Mouse (Mus musculus): ENCODE results near the gene Polr2b. TPM values are rescaled to one million over a fixed set of nuclear protein-coding genes. Genes with fewer than 3 reads are reported as not detected.
A peak's percentile ranks its signal among the peaks of the same experiment; 100 is the strongest.

Polr2b gene
- total RNA-seq, 1 experiment from 2014 or later = 120 TPM

DNA sequence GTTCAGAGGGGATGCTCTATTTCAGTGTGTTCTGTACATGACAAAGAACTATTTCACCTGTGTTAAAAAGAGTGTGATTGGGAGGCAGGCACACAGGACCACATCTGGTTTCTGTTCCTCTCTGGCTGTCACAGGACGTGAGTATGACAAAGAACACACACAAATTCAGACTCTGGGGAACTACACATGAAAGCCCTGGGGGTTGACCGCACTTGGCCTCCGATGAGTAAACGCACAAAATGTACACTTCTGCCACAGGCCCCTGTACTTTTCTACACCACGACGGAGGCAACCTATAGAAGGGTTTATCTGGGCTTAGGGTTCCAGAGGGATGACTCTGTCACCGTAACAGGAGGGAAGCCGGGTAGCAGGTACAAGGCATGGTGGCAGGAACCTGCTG, 20.3 kb upstream of the Polr2b start:
- peak; percentile 90 for ATAC-seq (ENCODE audit: extremely low read depth, insufficient number of reproducible peaks, low FRiP score, poor library complexity, severe bottlenecking)

DNA sequence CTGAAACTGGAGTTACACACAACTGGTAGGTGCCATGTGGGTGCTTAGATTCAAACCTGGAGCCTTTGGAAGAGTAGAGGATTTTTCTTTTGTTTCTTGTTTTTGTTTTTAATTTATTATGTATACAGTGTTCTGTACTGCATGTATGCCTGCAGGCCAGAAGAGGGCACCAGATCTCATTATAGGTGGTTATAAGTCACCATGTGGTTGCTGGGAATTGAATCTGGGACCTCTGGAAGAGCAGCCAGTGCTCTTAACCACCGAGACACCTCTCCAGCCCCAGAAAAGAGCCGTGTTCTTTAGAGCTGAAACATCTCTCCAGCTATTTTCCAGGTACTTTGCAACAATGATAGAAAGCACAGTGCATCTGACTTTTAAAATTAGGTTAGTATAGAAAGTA, 19.3 kb upstream of the Polr2b start:
- ATAC-seq (ENCODE audit: extremely low read depth, insufficient number of reproducible peaks, low FRiP score, poor library complexity, severe bottlenecking) = no peak

DNA sequence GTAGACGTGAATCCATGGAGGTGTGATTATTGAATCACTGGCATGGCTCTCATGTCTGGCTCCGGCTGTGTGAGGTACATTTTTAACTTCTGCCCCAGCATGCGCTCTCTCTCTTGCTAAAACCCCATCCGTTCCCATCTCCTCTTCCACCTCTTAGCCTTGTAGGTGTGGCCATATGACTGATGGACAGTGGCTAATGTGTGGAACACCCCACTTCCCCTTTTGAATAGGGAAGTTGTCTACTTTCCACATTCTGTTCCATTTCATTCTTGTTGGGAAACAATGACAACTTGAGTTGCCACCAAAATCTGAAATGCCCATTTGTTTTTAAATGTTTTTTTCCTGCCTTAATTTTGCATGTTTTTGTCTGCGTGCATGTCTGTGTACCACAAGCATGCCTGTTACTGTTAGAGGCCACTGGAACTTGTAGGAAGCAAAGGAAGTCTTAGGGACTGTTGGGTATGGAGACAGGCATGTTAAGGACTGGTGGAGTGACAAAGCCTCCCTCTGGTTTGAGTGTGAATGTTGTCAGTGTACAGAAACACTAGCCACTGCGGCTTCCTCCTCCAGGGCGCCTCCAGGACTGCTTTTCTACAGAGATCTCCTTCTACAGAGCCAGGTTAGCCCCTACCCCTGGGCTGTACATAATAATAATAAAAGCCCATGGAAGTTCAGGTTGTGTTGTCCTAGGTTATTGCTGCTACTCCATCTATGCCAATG, 17.0 kb upstream of the Polr2b start:
- peak; percentile 75 for ATAC-seq (ENCODE audit: extremely low read depth, insufficient number of reproducible peaks, low FRiP score, poor library complexity, severe bottlenecking)

DNA sequence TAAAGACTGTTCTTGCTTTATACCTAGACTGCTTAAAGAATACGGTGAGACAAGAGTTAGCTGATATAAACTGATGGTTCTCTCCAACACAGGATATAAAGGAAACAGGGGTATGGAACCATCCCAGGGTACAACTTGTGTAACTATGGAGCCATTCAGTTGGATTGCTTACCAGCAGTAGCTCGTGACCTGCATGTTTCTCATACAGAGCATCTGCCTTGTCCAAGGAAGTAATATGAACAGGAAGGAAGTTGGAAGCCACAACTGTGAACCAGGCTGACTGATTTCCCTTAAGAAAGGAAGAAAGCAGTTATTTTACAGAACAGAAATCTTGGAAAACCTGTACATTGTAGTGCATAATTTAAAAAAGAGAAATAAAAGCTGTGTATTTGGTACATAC, 10.5 kb upstream of the Polr2b start:
- ATAC-seq (ENCODE audit: extremely low read depth, insufficient number of reproducible peaks, low FRiP score, poor library complexity, severe bottlenecking) = no peak

DNA sequence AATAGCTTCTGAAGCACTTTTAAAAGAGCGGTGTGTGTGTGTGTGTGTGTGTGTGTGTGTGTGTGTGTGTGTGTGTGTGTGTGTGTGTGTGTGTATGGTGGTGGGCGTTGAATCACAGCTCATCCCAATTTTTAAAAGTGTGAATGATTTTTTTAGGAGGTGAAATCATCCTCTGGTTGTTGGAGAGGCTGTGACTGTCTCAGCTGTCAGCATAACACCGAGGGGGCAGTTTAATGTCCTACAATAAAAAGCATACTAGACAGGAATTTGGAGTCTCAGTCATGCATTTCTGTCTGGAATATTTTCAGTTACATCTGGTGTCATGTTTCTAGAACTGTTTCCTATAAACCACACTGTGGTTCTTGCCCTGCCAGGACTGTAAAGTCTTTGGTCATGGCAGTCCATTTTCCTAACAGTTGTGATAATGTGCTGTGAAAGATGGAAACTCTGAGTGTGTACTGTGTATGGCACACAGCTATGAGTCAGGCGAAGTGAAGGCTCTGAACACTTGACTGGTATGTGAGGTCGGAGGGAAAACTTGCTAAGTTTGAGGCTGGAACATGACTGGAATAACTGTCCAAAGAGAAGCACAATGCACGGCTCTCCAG, 8.5 kb upstream of the Polr2b start:
- no peak for ATAC-seq (ENCODE audit: extremely low read depth, insufficient number of reproducible peaks, low FRiP score, poor library complexity, severe bottlenecking)

DNA sequence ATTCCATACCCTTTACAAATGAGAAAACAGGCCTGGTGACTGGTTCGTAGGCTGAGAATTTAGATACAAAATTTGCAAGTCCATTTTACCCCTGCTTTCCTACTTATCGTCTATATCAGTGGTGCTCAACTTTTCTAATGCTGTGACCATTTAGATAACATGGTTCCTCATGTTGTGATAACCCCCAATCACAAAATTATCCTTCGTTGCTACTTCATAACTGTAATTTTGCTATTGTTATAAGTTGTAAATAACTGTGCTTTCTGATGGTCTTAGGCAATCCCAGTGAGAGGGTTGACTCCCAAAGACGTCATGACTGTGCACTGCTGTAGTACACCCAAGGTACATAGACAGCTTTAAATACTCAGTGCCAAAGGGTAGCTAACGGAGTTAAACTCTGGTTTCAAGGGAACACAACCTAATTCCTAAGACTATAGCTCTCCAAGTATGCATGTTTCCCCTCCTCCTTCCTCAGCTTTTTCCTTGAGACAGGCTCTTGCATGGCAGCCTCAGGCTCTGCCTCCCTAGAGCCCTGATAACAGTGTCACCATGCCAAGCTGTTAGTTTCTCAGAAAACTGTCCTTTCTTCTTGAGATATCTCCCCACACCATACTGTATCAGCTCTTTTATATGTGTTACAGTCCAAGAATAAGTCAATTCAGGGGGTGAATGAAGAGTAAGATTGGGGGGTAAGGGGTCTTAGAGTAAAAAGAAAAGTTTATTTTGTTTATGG, 2.0 kb upstream of the Polr2b start:
- no peak for ATAC-seq (ENCODE audit: extremely low read depth, insufficient number of reproducible peaks, low FRiP score, poor library complexity, severe bottlenecking)

DNA sequence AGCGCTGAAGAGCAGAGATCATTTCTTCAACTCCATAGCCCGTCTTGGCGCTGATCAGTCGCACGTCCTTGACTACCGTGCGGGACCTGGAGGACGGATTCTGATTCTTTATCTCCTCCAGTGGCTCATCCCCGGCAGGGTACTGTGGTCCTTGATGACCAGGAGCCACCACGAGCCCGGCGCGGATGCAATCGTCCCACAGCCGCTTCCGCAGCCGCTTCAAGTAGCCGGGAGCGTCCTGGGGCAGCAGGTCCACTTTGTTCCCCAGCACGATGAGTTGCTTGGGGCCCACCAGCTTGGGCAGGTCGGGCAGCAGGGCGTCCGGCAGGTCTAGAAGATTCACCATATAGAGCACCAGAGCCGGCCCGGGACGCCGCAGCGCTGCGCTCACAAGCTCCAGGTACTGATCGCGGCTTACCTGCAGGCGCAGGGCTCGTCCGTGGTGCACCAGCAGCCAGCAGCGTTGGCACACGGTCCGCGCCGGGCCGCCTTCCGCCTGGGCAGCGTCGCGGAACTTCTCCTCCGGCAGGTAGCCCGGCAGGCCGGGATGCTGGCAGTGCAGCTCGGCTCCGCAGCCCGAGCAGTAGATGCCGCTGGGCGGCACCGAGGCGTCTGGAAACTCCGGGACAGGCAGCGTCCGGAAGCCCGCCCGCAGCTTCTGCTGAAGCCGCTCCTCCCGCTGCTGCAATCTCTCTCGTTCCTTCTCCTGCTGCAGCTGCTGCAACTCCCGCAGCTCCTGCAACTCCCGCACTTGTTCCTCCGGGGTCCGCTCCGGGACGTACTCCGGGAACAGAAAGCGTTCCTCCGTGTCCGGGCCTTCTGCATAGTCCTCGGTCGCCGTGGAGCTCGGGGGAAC, 668 bp upstream of the Polr2b start:
- ATAC-seq (ENCODE audit: extremely low read depth, insufficient number of reproducible peaks, low FRiP score, poor library complexity, severe bottlenecking) = 0 out of 2 replicates have a peak, but pooled peaks have one; percentile 4

DNA sequence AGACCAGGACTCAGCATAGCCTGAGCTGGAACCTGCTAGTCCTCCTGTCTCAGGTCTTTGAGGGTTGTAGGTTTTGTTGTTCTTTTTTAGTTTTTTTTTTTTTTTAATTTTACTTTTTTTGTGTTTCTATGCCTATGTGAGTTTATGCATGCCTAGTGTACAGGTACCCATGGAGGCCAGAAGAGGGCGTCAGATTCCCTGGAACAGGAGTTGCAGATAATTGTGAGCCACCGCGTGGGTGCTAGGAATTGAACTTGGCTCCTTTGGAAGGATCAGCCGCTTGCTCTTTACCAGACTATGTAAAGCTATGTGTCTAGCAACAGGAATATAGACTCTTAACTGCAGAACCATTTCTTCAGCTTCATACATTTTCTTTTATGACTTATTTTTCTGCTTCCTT, 4.3 kb downstream of the Polr2b start:
- ATAC-seq (ENCODE audit: extremely low read depth, insufficient number of reproducible peaks, low FRiP score, poor library complexity, severe bottlenecking) = no peak

DNA sequence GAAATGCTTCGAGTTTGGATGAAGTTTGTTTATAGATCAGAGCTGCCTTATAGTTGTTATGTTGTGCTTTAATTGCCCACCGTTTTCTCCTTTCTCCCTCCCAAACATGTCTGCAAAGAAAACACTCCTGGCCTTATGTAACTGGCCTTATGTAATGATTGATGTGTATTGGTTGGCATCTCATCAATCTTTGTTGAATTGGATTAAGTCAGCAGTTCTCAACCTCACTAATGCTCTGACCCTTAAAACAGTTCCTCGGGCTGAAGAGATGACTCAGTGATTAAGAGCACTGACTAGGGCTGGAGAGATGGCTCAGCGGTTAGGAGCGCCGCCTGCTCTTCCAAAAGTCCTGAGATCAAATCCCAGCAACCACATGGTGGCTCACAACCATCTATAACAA, 5.0 kb downstream of the Polr2b start:
- no peak for ATAC-seq (ENCODE audit: extremely low read depth, insufficient number of reproducible peaks, low FRiP score, poor library complexity, severe bottlenecking)

DNA sequence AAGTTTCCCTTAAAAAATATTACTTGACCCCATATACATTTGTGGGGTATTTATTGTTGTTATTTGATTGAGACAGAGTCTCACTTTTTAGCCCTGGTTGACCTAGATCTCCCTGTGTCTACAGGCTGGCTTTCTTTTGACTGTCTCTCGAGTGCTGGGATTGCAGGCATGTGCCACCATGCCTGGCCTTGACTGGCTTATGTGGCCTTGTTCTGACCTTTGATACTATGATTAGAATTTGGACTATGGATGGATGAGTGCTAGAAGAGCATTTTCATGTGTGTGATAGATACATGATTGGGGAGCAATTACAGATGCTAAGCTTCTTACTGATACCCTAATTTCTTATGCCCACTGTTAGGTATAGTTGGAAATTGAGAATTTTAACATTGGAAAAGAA, 15.0 kb downstream of the Polr2b start:
- no peak for ATAC-seq (ENCODE audit: extremely low read depth, insufficient number of reproducible peaks, low FRiP score, poor library complexity, severe bottlenecking)

DNA sequence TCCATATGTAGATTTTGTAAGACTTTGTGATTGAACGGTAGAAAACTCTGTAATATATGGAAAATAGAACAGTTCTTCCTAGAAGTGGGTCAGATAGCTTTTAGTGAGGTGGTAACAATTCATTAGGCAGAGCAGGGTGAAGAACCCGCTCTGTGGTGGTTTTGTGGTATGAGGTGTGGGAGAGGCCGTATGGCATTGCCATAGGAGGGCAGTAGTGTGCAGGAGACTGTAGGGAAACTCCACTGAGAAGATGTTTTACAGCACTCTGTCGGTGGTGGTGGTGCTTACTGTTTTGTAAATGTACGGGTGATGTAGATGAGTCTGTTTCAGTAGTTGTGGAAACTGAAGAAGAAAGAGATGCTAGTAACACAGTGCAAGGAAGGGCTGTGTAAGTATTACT, 20.2 kb downstream of the Polr2b start:
- ATAC-seq (ENCODE audit: extremely low read depth, insufficient number of reproducible peaks, low FRiP score, poor library complexity, severe bottlenecking) = no peak

DNA sequence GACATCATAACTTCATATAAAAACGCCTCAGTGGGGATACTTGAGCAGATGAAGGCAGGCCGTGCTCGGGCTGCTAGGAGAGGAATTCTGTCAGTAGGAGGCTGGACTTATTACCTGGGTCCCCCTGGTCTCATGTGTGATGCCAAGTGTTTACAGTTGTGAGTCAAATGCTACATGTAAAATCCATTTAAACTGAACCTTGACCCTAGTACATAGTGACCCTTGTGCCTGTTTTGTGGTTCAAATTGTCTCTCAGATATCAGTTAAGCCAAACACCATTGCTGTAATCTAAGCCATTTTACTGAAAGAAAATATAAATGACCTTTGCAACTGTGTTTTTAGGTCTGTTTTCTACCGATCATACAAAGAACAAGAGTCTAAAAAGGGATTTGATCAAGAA, 30.1 kb downstream of the Polr2b start:
- no peak for ATAC-seq (ENCODE audit: extremely low read depth, insufficient number of reproducible peaks, low FRiP score, poor library complexity, severe bottlenecking)

DNA sequence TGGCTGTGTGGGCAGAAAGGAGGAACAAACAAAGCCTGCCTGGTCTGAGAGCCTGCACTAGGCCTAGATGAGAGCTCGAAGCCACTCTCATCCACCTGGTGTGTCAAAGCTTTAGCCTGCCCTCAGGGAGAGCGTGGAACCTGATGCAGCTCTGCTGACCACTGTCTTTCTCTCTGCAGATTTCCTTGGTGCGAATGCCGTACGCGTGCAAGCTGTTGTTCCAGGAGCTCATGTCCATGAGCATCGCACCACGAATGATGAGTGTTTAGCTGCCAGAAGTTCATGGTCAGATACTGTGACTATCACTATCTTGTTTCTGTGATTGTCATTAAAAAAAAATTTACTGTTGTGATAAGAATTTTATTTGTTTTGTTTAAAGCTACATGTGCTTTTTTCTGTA, 39.0 kb downstream of the Polr2b start:
- no peak for ATAC-seq (ENCODE audit: extremely low read depth, insufficient number of reproducible peaks, low FRiP score, poor library complexity, severe bottlenecking)

DNA sequence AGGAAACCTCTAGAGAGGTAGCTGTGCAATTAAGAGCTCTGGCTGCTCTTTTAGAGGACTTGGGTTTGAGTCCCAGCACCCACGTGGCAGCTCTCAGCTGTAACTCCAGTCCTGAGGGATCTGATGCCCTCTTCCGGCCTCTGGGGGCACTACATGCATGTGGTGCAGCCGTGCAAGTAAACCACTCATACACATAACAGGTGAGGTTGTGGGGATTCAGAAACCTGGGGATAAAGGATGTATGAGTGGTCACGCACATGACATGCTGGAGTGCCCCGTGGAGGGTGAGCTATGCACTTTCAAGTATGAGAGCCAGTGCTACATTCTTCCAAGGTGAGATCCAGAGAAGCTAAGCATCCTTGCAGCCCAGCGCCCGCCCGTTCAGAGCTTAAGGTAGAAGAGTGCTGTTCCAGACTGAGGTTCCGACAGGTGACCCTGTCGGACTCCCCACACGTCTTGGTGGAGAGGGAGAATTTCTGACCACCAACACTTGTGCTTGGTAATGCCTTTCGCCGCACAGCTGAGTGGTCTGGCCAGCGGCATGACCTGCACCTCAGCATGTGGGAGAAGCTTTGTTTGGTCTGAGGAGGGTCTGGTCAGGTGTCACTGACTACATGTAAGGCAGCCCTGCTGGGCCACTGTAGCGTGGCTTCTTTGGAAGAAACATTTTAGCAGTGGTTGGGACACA, 40.2 kb downstream of the Polr2b start:
- ATAC-seq (ENCODE audit: extremely low read depth, insufficient number of reproducible peaks, low FRiP score, poor library complexity, severe bottlenecking) = no peak

DNA sequence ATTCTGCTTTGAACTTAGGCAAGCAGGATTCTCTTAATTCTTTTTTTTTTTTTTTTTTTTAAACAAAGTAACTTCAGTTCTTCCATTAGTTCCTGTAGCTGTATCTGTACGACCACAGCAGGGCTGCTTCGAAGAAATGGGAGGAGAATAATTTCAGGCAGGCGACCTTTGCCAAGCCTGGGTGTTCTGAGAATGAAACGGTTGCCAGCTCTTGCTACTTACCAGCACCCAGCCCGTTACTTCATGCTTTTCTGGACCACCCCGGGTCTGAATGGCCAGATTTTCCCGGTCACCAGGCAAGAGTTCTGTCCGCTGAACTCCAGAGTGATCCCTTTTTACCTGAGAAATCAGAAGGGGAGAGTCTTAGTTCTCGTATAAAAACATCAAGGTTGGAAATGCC, 41.7 kb downstream of the Polr2b start:
- ATAC-seq (ENCODE audit: extremely low read depth, insufficient number of reproducible peaks, low FRiP score, poor library complexity, severe bottlenecking) = no peak

DNA sequence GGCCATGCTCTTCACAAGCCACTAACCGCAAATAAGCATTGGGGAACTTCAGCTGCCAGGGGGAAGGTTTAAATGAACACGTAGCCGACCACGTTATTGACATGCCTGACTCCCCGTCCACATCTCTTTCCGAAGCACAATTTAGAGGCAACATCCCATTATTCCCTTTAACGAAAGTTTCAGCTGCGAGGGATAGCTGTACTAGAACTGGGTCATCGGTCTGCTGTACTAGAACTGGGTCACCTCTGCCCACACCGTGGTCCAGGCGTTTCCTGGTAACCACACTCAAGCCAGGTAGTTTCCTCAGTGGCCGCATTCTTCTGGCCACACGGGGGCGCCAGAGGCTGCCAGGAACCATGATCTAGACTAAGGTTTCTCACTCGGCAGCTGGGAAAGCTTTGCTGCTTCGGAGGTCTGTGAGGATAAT, 44.4 kb downstream of the Polr2b start:
- ATAC-seq (ENCODE audit: extremely low read depth, insufficient number of reproducible peaks, low FRiP score, poor library complexity, severe bottlenecking) = peak; percentile 75

DNA sequence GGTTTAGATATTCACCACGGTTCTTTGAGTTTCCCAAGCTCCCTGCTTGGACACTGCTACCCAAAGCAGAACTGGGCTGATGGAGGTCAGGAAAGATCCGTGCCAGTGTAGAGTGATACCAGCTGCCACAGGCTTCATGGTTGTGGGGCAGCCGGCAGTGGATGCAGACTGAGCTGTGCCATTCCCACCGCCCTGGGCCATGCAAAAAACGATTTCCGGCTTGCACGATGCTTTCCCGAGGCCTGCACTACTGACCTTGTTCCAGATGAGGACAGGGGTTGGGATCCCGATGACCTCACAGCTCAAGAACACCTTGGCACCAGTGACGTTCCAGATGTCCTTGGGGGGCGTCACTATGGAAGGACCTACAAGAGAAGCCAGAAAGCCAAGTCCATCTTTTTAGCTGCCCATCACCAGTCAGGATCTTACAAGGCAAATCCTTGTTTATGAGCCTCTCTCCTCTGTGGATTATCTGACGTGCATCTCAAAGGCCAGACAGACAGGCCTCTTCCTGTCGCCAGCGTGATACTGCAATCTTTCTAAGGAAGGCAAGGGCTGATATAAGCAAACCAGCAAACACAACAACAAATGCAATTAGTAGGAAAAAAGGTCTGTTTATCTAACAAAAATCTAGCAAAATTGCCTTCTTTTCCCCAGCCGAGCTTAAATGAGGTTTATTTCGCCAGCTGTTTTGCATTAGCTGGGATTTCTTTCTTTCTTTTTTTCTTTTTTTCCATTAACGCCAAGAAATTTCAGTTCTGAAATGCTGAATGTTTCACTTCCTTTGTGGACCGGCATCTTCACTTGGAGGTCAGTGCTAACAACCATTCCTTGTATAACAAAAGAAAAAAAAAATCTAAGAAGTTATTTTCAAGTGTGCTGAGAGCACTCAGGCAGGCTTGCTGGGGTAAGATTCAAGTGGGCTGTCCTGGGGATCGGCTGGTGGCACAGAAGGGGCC, 45.6 kb downstream of the Polr2b start:
- no peak for ATAC-seq (ENCODE audit: extremely low read depth, insufficient number of reproducible peaks, low FRiP score, poor library complexity, severe bottlenecking)

All from neutrophil, adult 5-6 weeks (primary cell).